Mouse (Mus musculus) CH12.LX (cell line): Measurements from ENCODE around the gene Smco2. TPM values are rescaled to one million over a fixed set of nuclear protein-coding genes. Genes with fewer than 3 reads are reported as not detected.
A peak's percentile ranks its signal among the peaks of the same experiment; 100 is the strongest.

Source experiments
- DNase-seq: peaks from one replicate; pipeline ENCODE4 v3.0.0-alpha.2; 2013; ENCODE audit errors: extremely low read depth
- H3K27ac ChIP-seq: 2 replicates; pipeline ENCODE4 v1.5.1; 2012; ENCODE audit warnings: low read depth, mild to moderate bottlenecking, control low read depth, moderate library complexity; ENCODE audit not compliant: insufficient read depth
- H3K27me3 ChIP-seq: replicated peaks from 2 replicates; pipeline ENCODE3; 2012; ENCODE audit warnings: inconsistent platforms
- H3K36me3 ChIP-seq, 2 experiments: replicated peaks in 1 of 2; 2 replicates each; pipeline versions ENCODE3 to v1.6.1; 2012; ENCODE audit warnings: inconsistent platforms in 1 of 2, low read length in 1 of 2, mild to moderate bottlenecking in 1 of 2, mixed read lengths in 1 of 2, moderate library complexity in 1 of 2; ENCODE audit not compliant: control insufficient read depth in 1 of 2, insufficient read depth in 1 of 2
- H3K4me1 ChIP-seq, 2 experiments: 2 replicates each; pipeline ENCODE4 v1.6.1; 2012; ENCODE audit warnings: inconsistent platforms in 1 of 2, moderate library complexity in 1 of 2; ENCODE audit not compliant: insufficient read depth in 2 of 2, control insufficient read depth in 1 of 2
- H3K4me2 ChIP-seq: 2 replicates; pipeline ENCODE4 v1.6.1; 2012; ENCODE audit warnings: low read depth, mild to moderate bottlenecking, control low read depth; ENCODE audit not compliant: poor library complexity, insufficient read depth, severe bottlenecking
- H3K4me3 ChIP-seq, 3 experiments: fragments of 150-350 bp in 1 of 3; sonication (generic) in 1 of 3; replicated peaks in 1 of 3; 2 replicates each; pipeline versions ENCODE3 to v1.5.1; 2011 to 2012; ENCODE audit warnings: low read depth in 2 of 3, low read length in 2 of 3, mild to moderate bottlenecking in 2 of 3, moderate library complexity in 2 of 3, control low read depth in 1 of 3, improper control_type of control experiment in 1 of 3, inconsistent platforms in 1 of 3, mixed read lengths in 1 of 3; ENCODE audit not compliant: poor library complexity in 1 of 3
- H3K79me2 ChIP-seq: replicated peaks from 2 replicates; pipeline ENCODE4 v1.6.1; 2012; ENCODE audit warnings: mild to moderate bottlenecking, moderate library complexity; ENCODE audit not compliant: control insufficient read depth, poor library complexity, insufficient read depth, severe bottlenecking; ENCODE audit errors: extremely low read depth
- H3K9ac ChIP-seq: 2 replicates; pipeline ENCODE4 v1.6.1; 2012; ENCODE audit warnings: low read depth, mild to moderate bottlenecking, control low read depth, moderate library complexity; ENCODE audit not compliant: insufficient read depth
- H3K9me3 ChIP-seq: replicated peaks from 2 replicates; pipeline ENCODE3; 2012; ENCODE audit warnings: low read length, inconsistent platforms, mixed read lengths
- CTCF ChIP-seq, 2 experiments: IDR thresholded peaks in 1 of 2; conservative IDR thresholded peaks in 1 of 2; 2 replicates each; pipeline ENCODE4 v1.5.1; 2011 to 2012; ENCODE audit warnings: low read depth in 2 of 2, low read length in 2 of 2, improper control_type of control experiment in 1 of 2, inconsistent platforms in 1 of 2, mild to moderate bottlenecking in 1 of 2, moderate library complexity in 1 of 2
- EP300 ChIP-seq: IDR thresholded peaks from 2 replicates; pipeline ENCODE4 v1.6.1; 2011; ENCODE audit warnings: low read length, improper control_type of control experiment
- HCFC1 ChIP-seq: IDR thresholded peaks from 2 replicates; pipeline ENCODE4 v1.6.1; 2012; ENCODE audit warnings: low read depth, mild to moderate bottlenecking, inconsistent platforms, low read length, improper control_type of control experiment
- IRF4 ChIP-seq: IDR thresholded peaks from 2 replicates; pipeline ENCODE4 v1.6.1; 2014; ENCODE audit warnings: low read depth, mild to moderate bottlenecking, inconsistent platforms, low read length, improper control_type of control experiment
- JUN ChIP-seq: IDR thresholded peaks from 2 replicates; pipeline ENCODE4 v1.6.1; 2011; ENCODE audit warnings: low read depth, mild to moderate bottlenecking, low read length, improper control_type of control experiment, moderate library complexity; ENCODE audit not compliant: insufficient read depth
- JUND ChIP-seq: conservative IDR thresholded peaks from 2 replicates; pipeline ENCODE4 v1.6.1; 2011; ENCODE audit warnings: low read depth, low read length, improper control_type of control experiment
- KAT2A ChIP-seq: IDR thresholded peaks from 2 replicates; pipeline ENCODE4 v1.6.1; 2012; ENCODE audit warnings: low read length, improper control_type of control experiment, inconsistent platforms; ENCODE audit not compliant: insufficient replicate concordance
- MAX ChIP-seq: IDR thresholded peaks from 2 replicates; pipeline ENCODE4 v1.6.1; 2011; ENCODE audit warnings: low read length, improper control_type of control experiment
- MEF2A ChIP-seq: IDR thresholded peaks from 2 replicates; pipeline ENCODE4 v1.6.1; 2014; ENCODE audit warnings: low read depth, mild to moderate bottlenecking, inconsistent platforms, low read length, improper control_type of control experiment, borderline replicate concordance
- NELFE ChIP-seq: IDR thresholded peaks from 2 replicates; pipeline ENCODE4 v1.6.1; 2011; ENCODE audit warnings: low read depth, low read length, improper control_type of control experiment
- NRF1 ChIP-seq: IDR thresholded peaks from 2 replicates; pipeline ENCODE4 v1.6.1; 2014; ENCODE audit warnings: low read depth, mild to moderate bottlenecking, inconsistent platforms, low read length, improper control_type of control experiment, moderate library complexity
- POLR2A ChIP-seq: IDR thresholded peaks from 2 replicates; pipeline ENCODE4 v1.6.1; 2011; ENCODE audit warnings: low read depth, mild to moderate bottlenecking, improper control_type of control experiment, low read length
- POLR2AphosphoS2 ChIP-seq: IDR thresholded peaks from 2 replicates; pipeline ENCODE4 v1.6.1; 2011; ENCODE audit warnings: low read depth, low read length, improper control_type of control experiment
- RAD21 ChIP-seq: IDR thresholded peaks from 2 replicates; pipeline ENCODE4 v1.6.1; 2011; ENCODE audit warnings: low read depth, mild to moderate bottlenecking, low read length, improper control_type of control experiment, moderate library complexity
- RCOR1 ChIP-seq: conservative IDR thresholded peaks from 2 replicates; pipeline ENCODE4 v1.6.1; 2012; ENCODE audit warnings: low read depth, mild to moderate bottlenecking, inconsistent platforms, low read length, improper control_type of control experiment
- SMC3 ChIP-seq: IDR thresholded peaks from 2 replicates; pipeline ENCODE4 v1.6.1; 2011; ENCODE audit warnings: low read depth, low read length, improper control_type of control experiment
- TBP ChIP-seq: conservative IDR thresholded peaks from 2 replicates; pipeline ENCODE4 v1.6.1; 2011; ENCODE audit warnings: low read depth, low read length, improper control_type of control experiment
- USF1 ChIP-seq: IDR thresholded peaks from 2 replicates; pipeline ENCODE4 v1.6.1; 2014; ENCODE audit warnings: low read depth, mild to moderate bottlenecking, inconsistent platforms, low read length, improper control_type of control experiment
- ZC3H11A ChIP-seq: IDR thresholded peaks from 2 replicates; pipeline ENCODE4 v1.6.1; 2012; ENCODE audit warnings: low read depth, mild to moderate bottlenecking, inconsistent platforms, low read length, improper control_type of control experiment
- ZKSCAN1 ChIP-seq: IDR thresholded peaks from 2 replicates; pipeline ENCODE4 v1.6.1; 2012; ENCODE audit warnings: low read depth, inconsistent platforms, low read length, improper control_type of control experiment, borderline replicate concordance
- ZMIZ1 ChIP-seq: IDR thresholded peaks from 2 replicates; pipeline ENCODE4 v1.6.1; 2012; ENCODE audit warnings: low read depth, mild to moderate bottlenecking, inconsistent platforms, low read length, improper control_type of control experiment
- ZNF384 ChIP-seq: IDR thresholded peaks from 2 replicates; pipeline ENCODE4 v1.6.1; 2012; ENCODE audit warnings: low read depth, low read length, improper control_type of control experiment, inconsistent platforms
- dilution Hi-C: fragments of 300-500 bp; cut with MboI; formaldehyde crosslinking; loops from 2 replicates; pipeline ENCODE4 v1.14.3; 2020; ENCODE audit warnings: low sequenced_read_pairs; ENCODE audit not compliant: extremely low pct_unique_long_range_greater_than_20kb, extremely low pct_ligation_motif_present
- in situ Hi-C: fragments of 300-500 bp; cut with MboI; formaldehyde crosslinking; loops from 3 replicates; pipeline ENCODE4 v1.14.3; 2019; ENCODE audit warnings: low sequenced_read_pairs, low pct_ligation_motif_present, low pct_unique_long_range_greater_than_20kb, mixed read lengths
- polyA plus RNA-seq: library from polyadenylated mRNA; unstranded; fragments of >175 nt; gene quantifications from 2 replicates; pipeline ENCODE4 v1.2.1, GENCODE M21; 2012; ENCODE audit warnings: low read depth; ENCODE audit not compliant: insufficient read length
- total RNA-seq, 2 experiments: library from RNA; depleted of rRNA; stranded (reverse); fragments of 300-350 nt in 1 of 2; fragments of >200 nt in 1 of 2; gene quantifications; 2 replicates each; pipeline ENCODE4 v1.2.3; 2012 to 2014

Gene Smco2
- total and polyA plus RNA-seq, 3 experiments = not detected

- no peak overlapping the region for H3K4me2 ChIP-seq
- TF ChIP-seq MAX (no peak), ZKSCAN1 (no peak), USF1 (no peak), POLR2A (no peak), RAD21 (no peak), MEF2A (no peak), TBP (no peak), KAT2A (no peak), RCOR1 (no peak), ZC3H11A (no peak), JUND (no peak), NELFE (no peak), ZMIZ1 (no peak), JUN (no peak), IRF4 (no peak), POLR2AphosphoS2 (no peak), HCFC1 (no peak), ZNF384 (no peak)
- TF ChIP-seq, all 38 proteins: peak for 0
- Histone ChIP-seq H3K27ac (no peak overlapping the region), H3K4me1 (no peaks in the 10 kb centered on the region), H3K4me3 (no peak overlapping the region), H3K9me3 (no peaks in the 10 kb centered on the region), H3K9ac (no peak overlapping the region), H3K27me3 (no peaks in the 10 kb centered on the region), H3K36me3 (no peaks in the 10 kb centered on the region), H3K79me2 (no peaks in the 10 kb centered on the region)
- in situ Hi-C loops = loop anchor here (10.0 kb wide), 2 partner anchors 133 to 163 kb away; no protein-coding TSS in a partner anchor
- dilution Hi-C loops = no loop called here
- no peak for DNase-seq
Observed at GRCm38 (mm10) chr6:146831320-146831719, 18.6 kb upstream of the Smco2 start.

- H3K27ac ChIP-seq = no peak overlapping the region
- DNase-seq = peak; percentile 66
- TF ChIP-seq NELFE (no peak), SMC3 (peak; percentile 91), ZC3H11A (peak; percentile 63; the same call in 1 of the 2 replicates), EP300 (no peak), NRF1 (0 out of 2 replicates have a peak, but pooled peaks have one; percentile 47), ZKSCAN1 (no peak), CTCF (conservative IDR thresholded peaks at IDR 0.05 in 1 of 2, IDR thresholded peaks at IDR 0.05 in 1 of 2; ENCODE audit: low read depth in 2 of 2, low read length in 2 of 2) (peak; percentile 60 to 88), RAD21 (peak; percentile 82)
- TF ChIP-seq, all 38 proteins: peak for 5
- no peak overlapping the region for H3K4me2 ChIP-seq
- no peaks in the 10 kb centered on the region for H3K79me2 ChIP-seq
- no peaks in the 10 kb centered on the region for H3K4me1 ChIP-seq
- H3K27me3 ChIP-seq = no peaks in the 10 kb centered on the region
- H3K9ac ChIP-seq = no peak overlapping the region
- no peaks in the 10 kb centered on the region for H3K9me3 ChIP-seq
- in situ Hi-C loops (loop anchor here (10.0 kb wide), 2 partner anchors 131 to 161 kb away; no protein-coding TSS in a partner anchor), dilution Hi-C loops (no loop called here)
- H3K36me3 ChIP-seq = no peaks in the 10 kb centered on the region
- no peak overlapping the region for H3K4me3 ChIP-seq
Observed at GRCm38 (mm10) chr6:146833485-146834314, 16.2 kb upstream of the Smco2 start.
